Mouse (Mus musculus): ENCODE measurements at regions not wholly inside any gene's neighbourhood (a gene's known extent, or its start where the extent isn't known, plus 50 kb on each side); places are given as distances from the start of the nearest gene placed in this dataset.

DNA sequence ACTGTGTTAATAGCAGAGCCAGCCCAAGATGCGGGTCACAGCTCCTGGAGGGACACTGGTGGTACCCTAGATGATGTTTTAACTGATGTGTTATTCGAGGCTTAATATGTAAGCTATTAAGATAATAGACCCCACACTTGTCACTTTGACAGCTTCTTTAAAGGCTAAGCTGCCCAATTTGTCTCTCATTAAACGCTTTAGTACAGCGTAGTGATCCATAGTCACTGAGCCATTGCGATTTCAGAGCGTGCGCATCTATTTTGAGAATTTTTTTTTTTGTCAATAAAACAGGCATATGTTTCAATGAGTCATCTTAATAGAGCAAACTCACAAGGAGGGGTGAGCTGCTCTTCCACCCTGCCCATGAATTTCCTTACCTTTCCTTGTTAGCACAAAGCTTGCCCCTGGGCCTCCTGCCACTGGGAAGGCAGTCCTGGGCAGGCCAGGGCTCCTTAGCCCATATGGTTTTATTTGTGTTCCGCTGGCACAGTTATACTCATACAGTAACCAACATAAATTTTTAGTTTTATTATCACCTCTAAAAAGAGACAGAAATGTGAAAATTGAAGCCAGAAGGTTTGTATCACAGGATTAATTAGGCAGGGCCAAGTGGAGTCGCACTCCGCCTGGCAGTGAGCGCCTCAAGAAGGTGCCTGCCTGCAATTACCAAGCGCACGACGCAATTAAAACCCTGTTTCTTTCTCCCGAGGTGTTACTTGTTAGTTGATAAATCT, 294.3 kb downstream of the Etv1 start:
- no peak for DNase-seq (ENCODE audit: low read depth, low spot score)

DNA sequence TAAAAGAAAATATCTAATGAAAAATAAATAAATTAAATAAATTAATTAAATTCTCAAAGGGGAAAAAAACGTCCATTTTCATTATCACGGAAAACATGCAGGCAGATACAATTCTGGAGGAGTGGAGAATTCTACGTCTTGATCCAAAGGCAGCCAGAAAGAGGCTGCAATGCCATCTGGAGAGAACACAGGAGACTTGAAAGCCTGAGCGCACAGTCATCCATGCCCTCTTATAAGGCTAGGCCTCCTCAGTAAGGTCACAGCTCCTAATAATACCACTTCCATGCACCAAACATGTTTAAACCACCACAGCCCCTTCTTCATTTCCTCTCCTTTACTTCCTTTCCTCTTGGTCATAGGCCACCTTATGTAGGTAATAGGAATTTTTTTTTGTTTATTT, 307.1 kb downstream of the Etv1 start:
- DNase-seq (ENCODE audit: low read depth, low spot score): no peak

GRCm38 (mm10) chr12:39094638-39095230, 315.6 kb downstream of the Etv1 start:
- peak; percentile 13 for DNase-seq (ENCODE audit: low read depth, low spot score)

- no peak for DNase-seq (ENCODE audit: low read depth, low spot score)
Measured at GRCm38 (mm10) chr12:39123391-39124095, 344.4 kb downstream of the Etv1 start.

GRCm38 (mm10) chr12:39154689-39155088, 375.5 kb downstream of the Etv1 start:
- peak; percentile 50 for DNase-seq (ENCODE audit: low read depth, low spot score)

- DNase-seq (ENCODE audit: low read depth, low spot score): no peak
Measured at GRCm38 (mm10) chr12:39176958-39177357, 397.8 kb downstream of the Etv1 start.

- DNase-seq (ENCODE audit: low read depth, low spot score): peak; percentile 40
Measured at GRCm38 (mm10) chr12:39224073-39224472, 444.9 kb downstream of the Etv1 start.

GRCm38 (mm10) chr12:39256605-39257004, 477.4 kb downstream of the Etv1 start:
- no peak for DNase-seq (ENCODE audit: low read depth, low spot score)

GRCm38 (mm10) chr12:39257571-39257970, 478.4 kb downstream of the Etv1 start:
- DNase-seq (ENCODE audit: low read depth, low spot score): no peak

DNA sequence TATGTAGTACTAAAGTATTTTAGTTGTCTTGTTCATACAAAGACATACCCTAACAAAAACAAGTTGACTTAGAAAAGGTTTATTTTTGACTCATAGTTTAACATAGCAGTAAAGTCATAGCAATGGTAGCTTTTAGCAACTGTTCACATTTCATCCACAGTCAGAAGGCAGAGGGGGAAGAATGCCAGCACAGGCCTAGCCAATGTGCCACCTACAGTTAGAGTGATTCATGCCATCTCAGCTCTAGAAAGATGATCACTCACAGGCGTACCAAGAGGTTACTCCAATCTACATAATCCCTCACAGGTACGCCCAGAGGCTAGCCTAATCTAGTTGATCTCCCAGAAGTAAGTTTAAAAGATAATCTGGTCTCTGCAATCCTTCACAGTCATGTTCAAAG, 510.5 kb downstream of the Etv1 start:
- no peak for DNase-seq (ENCODE audit: low read depth, low spot score)

DNA sequence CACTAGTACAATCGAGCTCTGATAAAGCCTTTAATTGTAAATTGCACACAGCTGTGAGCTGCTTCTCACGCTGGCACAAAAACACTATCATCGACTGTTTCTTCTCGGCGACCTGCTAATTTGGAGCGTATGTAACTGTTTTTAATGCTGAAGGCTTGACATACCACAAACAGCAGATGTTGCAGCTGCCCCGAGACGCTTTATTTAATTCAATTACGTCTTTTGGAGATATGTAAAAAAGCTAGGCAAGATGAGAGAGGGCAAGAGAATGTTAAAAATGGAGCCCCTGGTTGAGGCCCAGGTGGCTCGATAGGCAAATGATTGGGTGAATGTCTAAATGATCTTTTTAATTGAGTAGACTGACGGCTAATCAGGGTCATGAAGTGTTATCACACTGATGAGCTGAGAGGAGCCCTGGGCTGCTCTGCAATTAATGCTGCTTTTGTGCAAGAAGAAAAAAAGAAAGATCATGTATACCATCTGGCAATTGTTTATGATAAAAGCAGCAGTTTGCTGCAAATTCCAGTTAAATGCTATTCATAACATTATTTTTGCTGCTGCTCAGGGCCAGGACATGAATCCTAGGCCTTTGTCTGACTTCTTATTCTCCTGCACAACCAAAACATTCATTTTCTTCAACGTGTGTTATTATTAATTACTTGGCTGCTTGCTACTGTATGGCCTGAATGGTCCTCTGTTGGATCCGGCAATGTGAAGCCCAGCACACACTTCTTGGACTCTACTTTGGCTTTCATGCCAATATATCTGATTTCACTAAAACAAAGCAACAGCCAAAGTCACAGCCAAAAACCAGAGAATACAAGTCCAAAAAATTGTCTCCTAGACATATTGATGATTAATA, 522.4 kb downstream of the Etv1 start:
- no peak for DNase-seq (ENCODE audit: low read depth, low spot score)

- no peak for DNase-seq (ENCODE audit: low read depth, low spot score)
Measured at GRCm38 (mm10) chr12:39302213-39302591, 523.0 kb downstream of the Etv1 start.

DNA sequence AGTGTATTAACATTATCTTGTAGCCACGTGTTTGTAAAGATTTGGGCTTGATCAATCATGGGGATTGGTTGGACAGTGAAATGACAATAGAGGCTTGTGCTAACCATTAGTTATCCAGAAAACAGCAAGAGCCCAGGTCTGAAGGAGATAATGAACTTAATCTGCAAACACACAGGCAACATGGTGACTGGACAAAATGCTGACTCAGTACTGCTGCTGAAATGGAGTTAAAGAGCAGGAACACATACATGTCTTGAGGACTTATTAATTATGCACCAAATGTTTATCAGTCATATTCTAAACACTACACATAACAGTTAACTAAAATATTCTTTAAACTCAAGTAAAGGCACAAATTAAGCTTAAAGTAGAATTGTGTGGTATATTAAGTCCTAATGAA, 528.6 kb downstream of the Etv1 start:
- no peak for DNase-seq (ENCODE audit: low read depth, low spot score)

DNA sequence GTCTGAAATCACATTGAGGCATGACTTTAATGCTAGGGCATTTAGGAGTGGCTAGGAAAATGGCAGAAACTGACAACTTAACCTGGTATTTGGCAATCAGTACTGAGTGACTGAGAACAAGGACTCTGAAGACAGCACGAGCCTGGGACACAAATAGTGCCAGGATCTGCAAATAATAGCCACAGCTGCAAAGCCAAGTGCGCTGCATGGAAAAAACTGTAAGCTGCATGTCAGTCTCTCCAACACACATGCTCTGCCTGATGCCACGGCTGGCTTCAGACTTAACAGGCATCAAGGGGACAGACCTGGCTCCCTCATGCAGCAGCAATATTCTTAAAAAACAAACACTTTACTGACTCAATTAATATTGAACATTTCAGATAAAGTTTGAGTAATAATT, 530.7 kb downstream of the Etv1 start:
- no peak for DNase-seq (ENCODE audit: low read depth, low spot score)

DNA sequence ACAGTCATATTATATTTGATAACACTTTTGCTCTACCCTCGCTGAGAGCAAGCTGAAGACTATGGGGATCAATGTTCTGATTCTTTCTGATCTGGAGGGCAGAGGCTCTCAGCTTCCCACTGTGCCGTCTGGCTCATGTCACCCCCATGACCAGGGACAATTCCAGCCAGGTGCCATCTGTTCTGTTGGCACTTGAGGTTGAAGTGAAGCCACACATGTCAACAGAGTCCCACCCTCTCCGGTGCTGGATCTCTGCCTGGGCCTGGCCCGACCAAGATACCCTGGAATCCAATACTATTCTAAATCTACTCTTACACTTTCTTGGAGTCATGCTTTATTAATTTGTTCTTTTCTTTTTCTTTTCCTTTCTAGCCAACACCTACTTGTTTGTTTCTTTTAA, 538.0 kb downstream of the Etv1 start:
- no peak for DNase-seq (ENCODE audit: low read depth, low spot score)

GRCm38 (mm10) chr12:39321453-39321852, 542.3 kb downstream of the Etv1 start:
- DNase-seq (ENCODE audit: low read depth, low spot score): no peak

DNA sequence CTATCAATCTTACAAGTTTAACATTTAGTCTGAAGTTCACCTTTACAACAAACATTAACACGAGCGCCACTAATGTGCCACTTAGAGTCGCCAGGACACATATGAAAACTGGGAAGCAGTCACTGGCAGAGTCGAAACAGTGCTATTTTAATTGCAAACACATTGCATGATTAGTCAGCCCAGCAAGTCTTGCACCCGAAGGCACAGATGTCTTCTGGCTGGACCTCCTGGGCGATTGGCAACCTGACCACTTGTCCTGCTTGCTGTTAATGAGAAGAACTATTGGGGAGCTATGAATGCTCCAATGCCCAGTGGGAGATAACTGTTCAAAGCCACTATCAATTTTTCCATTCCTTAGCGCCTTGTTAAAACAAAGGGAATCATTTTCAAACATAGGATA, 547.0 kb downstream of the Etv1 start:
- DNase-seq (ENCODE audit: low read depth, low spot score): no peak

DNA sequence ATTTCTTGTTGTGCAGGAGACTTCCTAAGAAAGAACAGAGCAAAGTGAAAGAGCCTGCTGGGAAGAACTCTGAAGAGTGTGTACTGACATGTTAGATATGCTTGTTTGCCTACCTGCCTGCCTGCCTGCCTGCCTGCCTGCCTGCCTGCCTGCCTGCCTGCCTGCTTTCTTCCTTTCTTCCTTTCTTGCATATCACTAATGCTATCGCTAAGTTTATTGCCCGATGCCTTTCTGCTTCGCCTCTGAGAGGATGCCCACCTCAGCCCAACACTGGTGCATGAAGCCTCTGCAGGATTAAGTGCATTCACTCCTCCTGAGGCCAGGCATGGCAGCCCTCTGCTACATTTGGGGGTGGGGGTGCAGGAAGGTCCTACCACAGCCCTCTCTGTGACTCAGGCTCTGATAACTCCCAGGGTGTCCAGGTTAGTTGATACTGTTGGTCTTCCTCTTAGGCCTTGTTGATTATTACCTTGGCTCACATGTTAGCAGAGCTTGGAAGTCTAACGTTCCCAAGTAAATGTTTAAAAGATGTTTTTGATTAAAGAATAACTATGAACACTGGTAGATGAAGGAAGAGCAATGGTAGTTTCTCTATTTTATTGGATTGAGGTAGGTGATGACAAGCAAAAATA, 547.6 kb downstream of the Etv1 start:
- DNase-seq (ENCODE audit: low read depth, low spot score): no peak

- DNase-seq (ENCODE audit: low read depth, low spot score): peak; percentile 18
Measured at GRCm38 (mm10) chr12:39328377-39328776, 549.2 kb downstream of the Etv1 start.

DNA sequence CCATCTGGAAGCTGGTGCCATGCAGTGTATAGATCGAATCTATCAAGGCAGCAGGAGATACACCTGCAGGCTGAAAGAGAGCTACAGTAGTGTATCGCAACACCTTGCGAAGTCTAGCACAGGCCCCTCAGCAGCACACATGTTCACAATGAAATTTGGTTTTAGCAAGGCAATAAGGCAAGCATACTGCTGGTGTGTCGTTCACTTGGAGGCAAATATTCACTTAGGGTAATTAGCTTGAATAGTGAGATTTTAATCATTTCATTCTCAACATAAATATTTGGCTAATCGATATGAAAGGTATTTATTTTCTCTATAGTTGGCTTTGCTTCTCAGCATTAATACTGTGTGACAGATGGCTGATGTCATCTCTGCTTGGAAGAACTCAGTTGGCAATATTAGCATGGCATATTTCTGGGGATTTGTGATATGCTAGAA, 559.9 kb downstream of the Etv1 start:
- no peak for DNase-seq (ENCODE audit: low read depth, low spot score)

- DNase-seq (ENCODE audit: low read depth, low spot score): no peak
Measured at GRCm38 (mm10) chr12:39341751-39342271, 562.6 kb downstream of the Etv1 start.
